In the genomic region with DNA sequence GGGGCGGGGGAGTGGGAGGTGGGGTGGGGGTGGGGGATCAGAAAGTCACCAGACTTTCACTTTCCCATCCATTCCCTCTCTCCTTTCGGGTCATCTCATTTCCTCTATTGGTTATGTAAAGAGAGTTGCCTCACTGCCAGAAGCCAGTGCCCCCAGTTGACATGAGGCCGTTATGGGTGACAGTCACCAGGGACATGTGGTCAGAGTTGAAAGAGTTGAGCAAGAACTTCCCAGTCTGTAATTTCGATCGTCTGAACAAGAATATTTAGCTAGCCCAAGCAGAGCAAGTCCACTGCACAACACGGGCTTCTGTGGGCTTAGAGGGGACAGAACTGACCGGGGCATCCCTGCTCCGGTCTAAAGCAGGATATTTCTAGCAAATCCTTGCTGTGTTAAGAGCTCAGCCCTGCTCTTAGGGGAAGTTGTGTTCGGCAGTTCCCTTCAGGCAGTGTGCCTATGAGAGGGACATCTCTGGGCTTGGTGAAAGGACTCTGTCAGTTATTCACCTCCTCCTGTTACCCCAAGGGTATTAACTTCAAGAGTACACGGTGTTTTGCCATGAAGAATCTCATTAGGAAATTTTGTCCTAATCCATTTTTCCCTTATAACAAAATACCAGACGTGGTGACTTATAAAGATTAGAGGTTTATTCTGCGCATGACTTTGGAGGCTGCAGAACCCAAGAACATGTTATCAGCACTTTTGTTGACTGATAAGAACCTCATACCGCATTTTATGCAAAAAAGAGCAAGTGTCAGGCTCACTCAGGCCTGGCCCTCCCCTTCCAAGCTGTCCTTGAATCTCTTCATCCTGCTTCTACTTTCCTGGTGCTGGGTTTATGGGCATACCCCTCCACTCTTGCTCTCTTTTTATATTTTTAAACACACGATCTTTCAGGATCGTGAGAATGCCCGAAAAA, we compare ENCODE assay signal across 11 mouse cellular contexts. TPM values are rescaled to one million over a fixed set of nuclear protein-coding genes. Genes with fewer than 3 reads are reported as not detected.
DNase-seq lines count a peak whose midpoint lies in the region; ATAC-seq lines count a peak whose summit lies in the region.
"Had no signal": no experiment of that assay in that cellular context is flagged by ENCODE, and none has a peak within 500 bp of the region (broad histone marks: within the 10 kb centered on the region; RNA-seq: fewer than 3 reads in every experiment).

No protein-coding gene starts in this region.

- H3K27me3 ChIP-seq in heart, embryonic 13.5 days (replicated peaks), result no peaks in the 10 kb centered on the region
- no peaks in the 10 kb centered on the region for H3K27me3 ChIP-seq in liver, embryonic 15.5 days
- no peaks in the 10 kb centered on the region for H3K27me3 ChIP-seq in forebrain, embryonic 14.5 days (replicated peaks; ENCODE audit: control insufficient read depth, insufficient read depth, low read length)
- H3K27me3 ChIP-seq: stomach, embryonic 15.5 days had no signal

- no peak overlapping the region; the same call in 1 of the 2 replicates for H3K27ac ChIP-seq in heart, embryonic 13.5 days (replicated peaks)
- peak overlapping the region; percentile 78 for H3K27ac ChIP-seq in liver, embryonic 15.5 days (replicated peaks)
- no peak overlapping the region for H3K27ac ChIP-seq in forebrain, embryonic 14.5 days (ENCODE audit: low read depth, low read length)
- H3K27ac ChIP-seq: stomach, embryonic 15.5 days had no signal

- peaks cover 20% of the 10 kb centered on the region for H3K4me1 ChIP-seq in heart, embryonic 13.5 days
- H3K4me1 ChIP-seq in liver, embryonic 15.5 days (replicated peaks), result peaks cover 22% of the 10 kb centered on the region
- H3K4me1 ChIP-seq in forebrain, embryonic 14.5 days (ENCODE audit: control insufficient read depth, insufficient read depth, low read length), result no peaks in the 10 kb centered on the region
- H3K4me1 ChIP-seq: stomach, embryonic 15.5 days had no signal

- no peak for ATAC-seq in heart, embryonic 13.5 days (ENCODE audit: extremely low read depth, insufficient number of reproducible peaks, low FRiP score, low TSS enrichment)
- ATAC-seq in liver, embryonic 15.5 days (ENCODE audit: insufficient read depth), result peak; percentile 84
- peak; percentile 56 for ATAC-seq in neutrophil, adult 5-6 weeks (ENCODE audit: extremely low read depth, insufficient number of reproducible peaks, low FRiP score, poor library complexity, severe bottlenecking)
- ATAC-seq in forebrain, embryonic 14.5 days, result no peak

- no peaks in the 10 kb centered on the region for H3K9me3 ChIP-seq in heart, embryonic 13.5 days
- H3K9me3 ChIP-seq in liver, embryonic 15.5 days (replicated peaks), result no peaks in the 10 kb centered on the region
- H3K9me3 ChIP-seq in forebrain, embryonic 14.5 days (replicated peaks; ENCODE audit: control insufficient read depth, low read length), result no peaks in the 10 kb centered on the region
- H3K9me3 ChIP-seq: stomach, embryonic 15.5 days had no signal

- peak; percentile 47 for DNase-seq in kidney, adult 11 months
- DNase-seq in kidney, postnatal 4 days, result no peak
- DNase-seq in cerebellum, adult 18-20 months, result no peak
- no peak for DNase-seq in forebrain, embryonic 14.5 days (ENCODE audit: low spot score)
- no peak for DNase-seq in frontal cortex, adult 2 months (ENCODE audit: extremely low spot score in 1 of 2, low spot score in 1 of 2)
- DNase-seq: cerebellum, postnatal 14 days had no signal

- H3K36me3 ChIP-seq in heart, embryonic 13.5 days, result peaks cover 17% of the 10 kb centered on the region; the same call in 1 of the 2 replicates
- no peaks in the 10 kb centered on the region for H3K36me3 ChIP-seq in liver, embryonic 15.5 days (replicated peaks)
- no peaks in the 10 kb centered on the region for H3K36me3 ChIP-seq in forebrain, embryonic 14.5 days (ENCODE audit: control insufficient read depth, insufficient read depth, low read length)
- H3K36me3 ChIP-seq: stomach, embryonic 15.5 days had no signal

- WGBS in heart, embryonic 13.5 days, result 35% methylated on average over 16 of the region's 16 CpGs
- 22% methylated on average over 16 of the region's 16 CpGs for WGBS in liver, embryonic 15.5 days (ENCODE audit: insufficient replicate concordance)
- WGBS in forebrain, embryonic 14.5 days, result 79% methylated on average over 16 of the region's 16 CpGs

- peak overlapping the region; percentile 24 for H3K4me3 ChIP-seq in heart, embryonic 13.5 days
- 0 out of 2 replicates have a peak overlapping the region, but pooled peaks have one; percentile 15 for H3K4me3 ChIP-seq in liver, embryonic 15.5 days (replicated peaks)
- H3K4me3 ChIP-seq in forebrain, embryonic 14.5 days (ENCODE audit: low read depth, low read length), result no peak overlapping the region
- H3K4me3 ChIP-seq: megakaryocyte, embryonic 14.5 days; stomach, embryonic 15.5 days had no signal

- H3K4me2 ChIP-seq in heart, embryonic 13.5 days, result peak overlapping the region; percentile 60
- H3K4me2 ChIP-seq in liver, embryonic 15.5 days, result peak overlapping the region; percentile 46
- no peak overlapping the region for H3K4me2 ChIP-seq in forebrain, embryonic 14.5 days (ENCODE audit: low read length)
- H3K4me2 ChIP-seq: stomach, embryonic 15.5 days had no signal

- H3K9ac ChIP-seq in heart, embryonic 13.5 days, result peak overlapping the region; percentile 50
- no peak overlapping the region for H3K9ac ChIP-seq in liver, embryonic 15.5 days
- H3K9ac ChIP-seq in forebrain, embryonic 14.5 days (ENCODE audit: low read length), result no peak overlapping the region
- H3K9ac ChIP-seq: stomach, embryonic 15.5 days had no signal

RNA-seq across cellular contexts. Expression of a gene that starts 42.0 kb away (rescaled TPM):
- 8.9 and 12.1 TPM in 2 replicates for polyA plus RNA-seq in heart, embryonic 13.5 days (2015; fragmentation: Nextera tagmentation; extraction: Ambion mirVana)
- polyA plus RNA-seq in liver, embryonic 15.5 days (2015; fragmentation: Nextera tagmentation; extraction: Ambion mirVana), result 5.9 and 6.6 TPM in 2 replicates
- total RNA-seq in neutrophil, adult 5-6 weeks (2017), result 0.74 and 1.0 TPM in 2 replicates
- polyA plus RNA-seq in forebrain, embryonic 14.5 days (2014; fragmentation: Nextera tagmentation; extraction: Ambion mirVana), result 0.70 and 0.84 TPM in 2 replicates
- 9.6 and 10.0 TPM in 2 replicates for polyA plus RNA-seq in frontal cortex, adult 2 months (2012; rRNA removed)

Comparison
In these comparisons a context has a peak if more than half of its experiments do, and no peak if none do; other contexts are left out.
1. ATAC-seq: peak in liver, embryonic 15.5 days (single experiment) and neutrophil, adult 5-6 weeks (single experiment); none in heart, embryonic 13.5 days (single experiment) and forebrain, embryonic 14.5 days (single experiment).